Mouse (Mus musculus) hindbrain, embryonic 11.5 days (tissue): ENCODE results near the gene Ddit4. TPM values are rescaled to one million over a fixed set of nuclear protein-coding genes. Genes with fewer than 3 reads are reported as not detected.

ENCODE experiments used
- ATAC-seq: fragments of 200-750 bp; cut with Nextera tagmentation; 2 replicates; pipeline ENCODE4 v1.8.0; 2017; ENCODE audit warnings: mild to moderate bottlenecking, moderate TSS enrichment, moderate library complexity; ENCODE audit not compliant: low FRiP score
- DNase-seq: peaks from one replicate; pipeline ENCODE4 v3.0.0-alpha.2; 2015; ENCODE audit warnings: low spot score
- H3K27ac ChIP-seq: fragments of 300-500 bp; sonication (generic); 2 replicates; pipeline ENCODE4 v1.5.1; 2014; ENCODE audit warnings: mild to moderate bottlenecking, low read depth, low read length
- H3K27me3 ChIP-seq: fragments of 300-500 bp; sonication (generic); 2 replicates; pipeline ENCODE4 v1.6.1; 2014; ENCODE audit warnings: mild to moderate bottlenecking, low read length, moderate library complexity, mixed read lengths; ENCODE audit not compliant: control insufficient read depth, insufficient read depth
- H3K36me3 ChIP-seq: fragments of 300-500 bp; sonication (generic); 2 replicates; pipeline ENCODE4 v1.6.1; 2014; ENCODE audit warnings: mild to moderate bottlenecking, low read length, moderate library complexity, mixed read lengths; ENCODE audit not compliant: control insufficient read depth, insufficient read depth
- H3K4me1 ChIP-seq: fragments of 300-500 bp; sonication (generic); replicated peaks from 2 replicates; pipeline ENCODE4 v1.6.1; 2014; ENCODE audit warnings: low read length, mixed read lengths; ENCODE audit not compliant: control insufficient read depth, insufficient read depth
- H3K4me2 ChIP-seq: fragments of 300-500 bp; sonication (generic); replicated peaks from 2 replicates; pipeline ENCODE4 v1.6.1; 2014; ENCODE audit warnings: mild to moderate bottlenecking, low read depth, low read length
- H3K4me3 ChIP-seq: fragments of 300-500 bp; sonication (generic); 2 replicates; pipeline ENCODE4 v1.5.1; 2014; ENCODE audit warnings: low read depth, low read length
- H3K9ac ChIP-seq: fragments of 300-500 bp; sonication (generic); 2 replicates; pipeline ENCODE4 v1.6.1; 2014; ENCODE audit warnings: low read depth, low read length
- H3K9me3 ChIP-seq: fragments of 300-500 bp; sonication (generic); 2 replicates; pipeline ENCODE4 v1.6.1; 2016; ENCODE audit warnings: low read length; ENCODE audit not compliant: control insufficient read depth
- whole genome bisulfite sequencing: fragments of 180-500 bp; shearing (Covaris S2); extraction: QIAGEN DNeasy Blood & Tissue Kit; methylation state at CpG from one replicate; pipeline ENCODE4 v1.1.7; 2014; 5-methylcytosine and 5-hydroxymethylcytosine counted together
- polyA plus RNA-seq: library from polyadenylated mRNA; unstranded; fragments of >200 nt; fragmentation: Nextera tagmentation; extraction: Ambion mirVana; gene quantifications from 2 replicates; pipeline ENCODE4 v1.2.1, GENCODE M21; 2014

The Ddit4 gene
- polyA plus RNA-seq, 1 experiment from 2014 or later = 4.6 TPM

GRCm38 (mm10) chr10:59939081-59939480 is 12.6 kb downstream of the Ddit4 start:
- no peak overlapping the region for H3K4me3 ChIP-seq
- no peak overlapping the region for H3K4me2 ChIP-seq
- no peak overlapping the region for H3K27ac ChIP-seq
- no peaks in the 10 kb centered on the region; the same call in 1 of the 2 replicates for H3K27me3 ChIP-seq
- no peak overlapping the region for H3K9ac ChIP-seq
- 36% methylated on average over 1 of the region's 1 CpGs for WGBS
- 0 out of 2 replicates have a peak, but pooled peaks cover 2% of the 10 kb centered on the region for H3K4me1 ChIP-seq
- H3K9me3 ChIP-seq = no peaks in the 10 kb centered on the region
- ATAC-seq (no peak), DNase-seq (no peak)
- no peaks in the 10 kb centered on the region for H3K36me3 ChIP-seq

GRCm38 (mm10) chr10:59938662-59939061 is 13.0 kb downstream of the Ddit4 start:
- Histone ChIP-seq H3K4me1 (0 out of 2 replicates have a peak, but pooled peaks cover 2% of the 10 kb centered on the region), H3K36me3 (no peaks in the 10 kb centered on the region), H3K4me2 (no peak overlapping the region), H3K27ac (no peak overlapping the region), H3K27me3 (no peaks in the 10 kb centered on the region; the same call in 1 of the 2 replicates), H3K9me3 (no peaks in the 10 kb centered on the region), H3K4me3 (no peak overlapping the region), H3K9ac (no peak overlapping the region)
- WGBS = 88% methylated on average over 5 of the region's 5 CpGs
- DNase-seq (no peak), ATAC-seq (no peak)

DNA sequence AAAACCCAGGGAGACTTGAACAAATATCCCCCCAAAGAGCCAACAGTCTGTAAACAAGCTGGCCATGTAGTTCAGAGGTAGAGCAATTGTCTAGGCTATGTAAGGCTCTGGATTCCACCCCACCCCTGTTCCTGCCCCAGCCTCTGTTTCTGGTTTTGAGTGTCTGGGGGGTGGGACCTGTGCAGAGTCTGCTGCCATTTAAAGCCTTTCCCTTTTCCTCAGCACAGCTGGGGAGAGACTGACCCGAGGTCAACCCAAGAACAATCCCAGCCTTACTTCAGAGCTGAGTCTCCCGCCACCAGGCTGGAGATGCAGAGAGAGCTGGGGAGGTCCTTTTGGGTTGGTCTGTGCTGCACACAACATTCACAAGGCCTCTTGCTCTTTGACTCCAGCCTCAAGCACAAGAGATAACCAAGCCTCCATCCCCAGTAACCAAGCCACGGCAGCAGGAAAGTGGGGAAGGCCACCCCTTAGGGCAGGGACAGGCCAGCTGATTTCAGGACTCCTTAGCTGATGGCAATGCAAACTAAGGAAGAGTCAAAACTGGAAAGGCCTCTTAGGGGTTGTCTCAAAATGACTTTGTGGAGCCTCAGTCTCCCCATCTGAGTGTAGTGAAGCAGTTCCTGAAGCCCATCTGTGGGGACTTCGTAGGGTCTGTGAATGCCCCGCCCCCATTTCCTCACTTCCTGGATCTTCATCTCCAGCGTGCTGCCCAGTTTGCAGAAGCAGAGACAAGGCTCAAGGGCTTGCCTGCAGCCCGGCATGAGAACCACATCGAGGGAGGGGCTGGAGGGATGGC is 15.4 kb downstream of the Ddit4 start:
- no peak overlapping the region for H3K9ac ChIP-seq
- H3K4me3 ChIP-seq = no peak overlapping the region
- no peaks in the 10 kb centered on the region for H3K36me3 ChIP-seq
- H3K27ac ChIP-seq = no peak overlapping the region
- no peaks in the 10 kb centered on the region for H3K27me3 ChIP-seq
- H3K4me1 ChIP-seq = 0 out of 2 replicates have a peak, but pooled peaks cover 2% of the 10 kb centered on the region
- H3K4me2 ChIP-seq = no peak overlapping the region
- peak; percentile 29 for DNase-seq
- no peak for ATAC-seq
- H3K9me3 ChIP-seq = no peaks in the 10 kb centered on the region
- 48% methylated on average over 8 of the region's 8 CpGs for WGBS

DNA sequence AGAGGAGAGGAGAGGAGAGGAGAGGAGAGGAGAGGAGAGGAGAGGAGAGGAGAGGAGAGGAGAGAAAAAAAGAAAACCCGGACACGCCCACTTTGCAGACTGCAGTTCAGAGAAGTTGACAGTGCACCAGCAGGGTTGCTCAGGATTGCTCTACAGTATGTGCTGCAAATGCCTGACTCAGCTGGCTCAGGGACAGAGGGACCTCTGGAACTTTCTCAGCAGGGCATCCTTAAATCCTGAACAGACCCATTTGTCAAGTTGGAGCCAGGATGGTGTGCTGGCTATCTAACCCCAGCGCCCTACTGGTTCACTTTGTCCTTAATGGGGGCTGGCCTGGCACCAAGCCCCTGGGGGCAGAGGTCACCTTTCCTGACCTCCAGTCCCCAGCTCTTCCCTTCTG is 17.6 kb downstream of the Ddit4 start:
- H3K27me3 ChIP-seq = no peaks in the 10 kb centered on the region
- H3K4me1 ChIP-seq = peaks cover 2% of the 10 kb centered on the region; the same call in 1 of the 2 replicates
- WGBS = 18% methylated on average over 3 of the region's 3 CpGs
- H3K4me2 ChIP-seq = no peak overlapping the region
- no peak for DNase-seq
- H3K9ac ChIP-seq = no peak overlapping the region
- H3K36me3 ChIP-seq = no peaks in the 10 kb centered on the region
- no peak overlapping the region for H3K27ac ChIP-seq
- no peak overlapping the region for H3K4me3 ChIP-seq
- no peaks in the 10 kb centered on the region for H3K9me3 ChIP-seq
- ATAC-seq = no peak

- H3K9me3 ChIP-seq = no peaks in the 10 kb centered on the region
- H3K9ac ChIP-seq = no peak overlapping the region
- H3K4me1 ChIP-seq = peaks cover 2% of the 10 kb centered on the region; the same call in 1 of the 2 replicates
- no peaks in the 10 kb centered on the region for H3K36me3 ChIP-seq
- no peak overlapping the region for H3K27ac ChIP-seq
- 75% methylated on average over 6 of the region's 6 CpGs for WGBS
- H3K4me3 ChIP-seq = no peak overlapping the region
- ATAC-seq (no peak), DNase-seq (no peak)
- H3K4me2 ChIP-seq = no peak overlapping the region
- H3K27me3 ChIP-seq = no peaks in the 10 kb centered on the region
Observed at GRCm38 (mm10) chr10:59932521-59932920, 19.1 kb downstream of the Ddit4 start.

DNA sequence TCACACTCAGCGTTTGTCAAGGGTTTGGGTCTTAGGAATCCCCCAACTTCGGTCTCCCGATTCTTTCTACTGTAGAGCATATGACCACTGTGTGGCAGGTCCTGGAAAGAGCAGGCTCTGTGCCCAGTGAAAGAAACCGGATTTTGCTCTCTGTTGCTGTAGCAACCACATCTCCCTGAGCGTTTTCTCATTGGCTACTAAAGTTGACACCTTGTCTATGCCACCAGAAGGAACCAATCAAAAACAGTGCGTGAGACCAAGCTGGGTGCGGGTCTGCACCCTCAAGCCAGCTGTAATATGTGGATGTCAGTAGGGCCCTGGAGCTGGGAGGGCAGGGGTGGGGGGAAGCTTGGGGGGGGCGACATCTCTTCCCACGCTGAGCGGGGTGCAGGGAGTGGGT is 20.6 kb downstream of the Ddit4 start:
- Histone ChIP-seq H3K4me1 (no peaks in the 10 kb centered on the region; the same call in 1 of the 2 replicates), H3K36me3 (no peaks in the 10 kb centered on the region), H3K4me3 (no peak overlapping the region), H3K27me3 (no peaks in the 10 kb centered on the region), H3K4me2 (no peak overlapping the region), H3K9me3 (no peaks in the 10 kb centered on the region), H3K9ac (no peak overlapping the region), H3K27ac (no peak overlapping the region)
- no peak for DNase-seq
- ATAC-seq = peak; percentile 61
- WGBS = 34% methylated on average over 10 of the region's 10 CpGs

DNA sequence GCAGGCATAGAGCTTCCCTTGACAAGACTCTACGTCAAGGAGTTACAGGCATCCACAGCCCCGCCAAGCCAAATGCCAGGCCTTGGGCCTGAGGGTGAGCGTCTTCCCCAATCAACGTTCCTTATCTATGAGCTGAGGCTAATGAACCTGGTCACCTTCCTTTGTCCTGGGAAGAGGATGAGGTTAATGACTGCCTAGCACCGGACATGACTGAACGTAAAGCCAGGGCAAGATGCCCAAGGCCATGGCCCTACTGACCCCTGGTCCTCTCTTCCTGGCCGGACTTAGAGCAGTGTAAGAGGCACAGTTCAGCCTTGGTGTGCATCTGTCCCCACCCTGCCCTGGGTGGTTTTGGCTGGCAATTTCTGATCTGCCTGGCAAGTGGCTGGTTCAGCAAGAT is 22.4 kb downstream of the Ddit4 start:
- H3K4me1 ChIP-seq = no peaks in the 10 kb centered on the region; the same call in 1 of the 2 replicates
- 83% methylated on average over 7 of the region's 7 CpGs for WGBS

DNA sequence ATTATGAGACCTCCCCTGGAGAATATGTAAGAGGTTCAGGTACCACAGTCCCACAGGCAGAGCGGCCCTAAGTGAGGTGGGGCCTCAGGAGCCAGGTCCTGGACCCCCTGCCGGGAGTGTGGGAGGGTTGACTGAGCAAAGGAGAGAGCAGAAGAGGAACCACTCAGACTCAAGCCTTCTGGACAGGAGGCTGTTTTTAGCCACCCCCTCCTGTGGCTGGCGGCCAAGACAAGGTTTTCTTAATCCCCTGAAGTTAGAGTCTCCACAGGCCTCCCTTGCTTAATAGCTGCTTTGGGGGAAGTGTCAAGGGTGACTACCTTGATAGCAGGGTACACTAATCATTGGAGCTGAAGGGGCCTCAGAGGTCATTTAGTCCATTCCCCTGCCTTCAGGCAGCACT is 27.3 kb downstream of the Ddit4 start:
- Histone ChIP-seq H3K4me2 (no peak overlapping the region), H3K4me1 (peaks cover 6% of the 10 kb centered on the region), H3K9ac (no peak overlapping the region), H3K36me3 (no peaks in the 10 kb centered on the region), H3K27ac (no peak overlapping the region), H3K27me3 (0 out of 2 replicates have a peak, but pooled peaks cover 3% of the 10 kb centered on the region), H3K9me3 (no peaks in the 10 kb centered on the region), H3K4me3 (no peak overlapping the region)
- ATAC-seq (no peak), DNase-seq (no peak)
- WGBS = 45% methylated on average over 3 of the region's 3 CpGs

More for the DNA sequence above, 22.4 kb downstream of the Ddit4 start:
- ATAC-seq (no peak), DNase-seq (no peak)
- Histone ChIP-seq H3K36me3 (no peaks in the 10 kb centered on the region), H3K27ac (no peak overlapping the region), H3K27me3 (no peaks in the 10 kb centered on the region), H3K4me3 (no peak overlapping the region), H3K9ac (no peak overlapping the region), H3K4me2 (no peak overlapping the region), H3K9me3 (no peaks in the 10 kb centered on the region)

DNA sequence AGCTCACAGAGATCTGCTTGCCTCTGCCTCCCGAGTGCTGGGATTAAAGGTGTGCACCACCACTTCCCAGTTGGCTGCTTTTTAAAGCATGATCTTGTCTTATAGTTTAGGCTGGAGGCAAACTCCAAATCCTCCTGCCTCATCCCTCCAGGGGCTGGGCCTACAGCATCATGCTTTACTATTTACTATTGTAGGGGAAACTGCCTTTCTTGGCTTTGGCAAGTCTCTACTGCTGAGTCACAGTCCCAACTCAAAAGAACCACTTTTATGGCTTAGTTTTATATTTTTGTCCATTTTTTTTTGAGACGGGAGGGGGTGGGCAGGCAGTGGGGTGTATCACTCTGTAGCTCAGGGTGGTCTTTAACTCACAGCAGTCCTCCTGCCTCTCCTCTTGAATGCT is 28.1 kb downstream of the Ddit4 start:
- Histone ChIP-seq H3K27me3 (0 out of 2 replicates have a peak, but pooled peaks cover 3% of the 10 kb centered on the region), H3K9ac (no peak overlapping the region), H3K36me3 (no peaks in the 10 kb centered on the region), H3K27ac (no peak overlapping the region), H3K9me3 (no peaks in the 10 kb centered on the region), H3K4me1 (peaks cover 6% of the 10 kb centered on the region), H3K4me3 (no peak overlapping the region), H3K4me2 (no peak overlapping the region)
- ATAC-seq = no peak
- DNase-seq = no peak
- 85% methylated on average over 2 of the region's 2 CpGs for WGBS
